Mouse (Mus musculus) CH12.LX (cell line): ENCODE measurements at regions not wholly inside any gene's neighbourhood (a gene's known extent, or its start where the extent isn't known, plus 50 kb on each side); places are given as distances from the start of the nearest gene placed in this dataset.

ENCODE experiments used
- CHD2 ChIP-seq: IDR thresholded peaks from 2 replicates; pipeline ENCODE4 v1.6.1; 2011; ENCODE audit warnings: low read length, improper control_type of control experiment
- CTCF ChIP-seq, 2 experiments: IDR thresholded peaks in 1 of 2; conservative IDR thresholded peaks in 1 of 2; 2 replicates each; pipeline ENCODE4 v1.5.1; 2011 to 2012; ENCODE audit warnings: low read depth in 2 of 2, low read length in 2 of 2, improper control_type of control experiment in 1 of 2, inconsistent platforms in 1 of 2, mild to moderate bottlenecking in 1 of 2, moderate library complexity in 1 of 2
- ELF1 ChIP-seq: IDR thresholded peaks from 2 replicates; pipeline ENCODE4 v1.6.1; 2014; ENCODE audit warnings: low read depth, mild to moderate bottlenecking, inconsistent platforms, low read length, improper control_type of control experiment
- EP300 ChIP-seq: IDR thresholded peaks from 2 replicates; pipeline ENCODE4 v1.6.1; 2011; ENCODE audit warnings: low read length, improper control_type of control experiment
- GABPA ChIP-seq: IDR thresholded peaks from 2 replicates; pipeline ENCODE4 v1.6.1; 2012; ENCODE audit warnings: low read depth, low read length, improper control_type of control experiment, inconsistent platforms; ENCODE audit not compliant: insufficient replicate concordance
- MAX ChIP-seq: IDR thresholded peaks from 2 replicates; pipeline ENCODE4 v1.6.1; 2011; ENCODE audit warnings: low read length, improper control_type of control experiment
- MEF2A ChIP-seq: IDR thresholded peaks from 2 replicates; pipeline ENCODE4 v1.6.1; 2014; ENCODE audit warnings: low read depth, mild to moderate bottlenecking, inconsistent platforms, low read length, improper control_type of control experiment, borderline replicate concordance
- POLR2A ChIP-seq: IDR thresholded peaks from 2 replicates; pipeline ENCODE4 v1.6.1; 2011; ENCODE audit warnings: low read depth, mild to moderate bottlenecking, improper control_type of control experiment, low read length
- TBP ChIP-seq: conservative IDR thresholded peaks from 2 replicates; pipeline ENCODE4 v1.6.1; 2011; ENCODE audit warnings: low read depth, low read length, improper control_type of control experiment
- TCF12 ChIP-seq: IDR thresholded peaks from 2 replicates; pipeline ENCODE4 v1.6.1; 2014; ENCODE audit warnings: low read depth, mild to moderate bottlenecking, inconsistent platforms, low read length, improper control_type of control experiment
- UBTF ChIP-seq: IDR thresholded peaks from 2 replicates; pipeline ENCODE4 v1.6.1; 2012; ENCODE audit warnings: low read depth, mild to moderate bottlenecking, inconsistent platforms, low read length, improper control_type of control experiment, moderate library complexity
- ZC3H11A ChIP-seq: IDR thresholded peaks from 2 replicates; pipeline ENCODE4 v1.6.1; 2012; ENCODE audit warnings: low read depth, mild to moderate bottlenecking, inconsistent platforms, low read length, improper control_type of control experiment
- ZKSCAN1 ChIP-seq: IDR thresholded peaks from 2 replicates; pipeline ENCODE4 v1.6.1; 2012; ENCODE audit warnings: low read depth, inconsistent platforms, low read length, improper control_type of control experiment, borderline replicate concordance

GRCm38 (mm10) chr6:82824684-82825083, 50.4 kb upstream of the Hk2 start:
- no peak for TF ChIP-seq GABPA
- TF ChIP-seq POLR2A = no peak
- no peak for TF ChIP-seq ELF1
- TF ChIP-seq ZKSCAN1 = no peak
- no peak for TF ChIP-seq CTCF (conservative IDR thresholded peaks at IDR 0.05 in 1 of 2, IDR thresholded peaks at IDR 0.05 in 1 of 2; ENCODE audit: low read depth in 2 of 2, low read length in 2 of 2)
- no peak for TF ChIP-seq TBP
- TF ChIP-seq CHD2 = no peak
- TF ChIP-seq UBTF = no peak
- no peak for TF ChIP-seq TCF12
- no peak for TF ChIP-seq ZC3H11A
- TF ChIP-seq EP300 = no peak
- no peak for TF ChIP-seq MEF2A
- no peak for TF ChIP-seq MAX
